8 mouse cellular contexts compared by ENCODE assay signal in the genomic region with DNA sequence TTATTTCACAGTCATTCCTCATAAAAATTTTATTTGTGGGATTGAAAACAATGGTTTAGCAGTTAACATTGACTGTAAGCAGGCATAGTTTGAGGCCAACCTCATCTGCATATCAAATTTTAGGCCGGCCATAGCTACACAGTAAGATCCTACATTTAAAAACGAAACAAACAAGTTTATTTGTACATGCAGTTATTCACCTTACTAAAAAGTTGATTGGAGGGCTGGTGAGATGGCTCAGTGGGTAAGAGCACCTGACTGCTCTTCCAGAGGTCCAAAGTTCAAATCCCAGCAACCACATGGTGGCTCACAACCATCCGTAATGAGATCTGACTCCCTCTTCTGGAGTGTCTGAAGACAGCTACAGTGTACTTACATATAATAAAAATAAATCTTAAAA. TPM values are rescaled to one million over a fixed set of nuclear protein-coding genes. Genes with fewer than 3 reads are reported as not detected.
DNase-seq lines count a peak whose midpoint lies in the region; ATAC-seq and TF ChIP-seq lines count a peak whose summit lies in the region.
"Not testable (repeated sequence)": the region's sequence is repeated elsewhere in the genome, so short reads cannot be mapped to it uniquely, and the experiment has no call there.

No protein-coding gene starts in this region.

- H3K4me3 ChIP-seq in MEL (ENCODE audit: control insufficient read depth in 1 of 2, insufficient read depth in 1 of 2, low read depth in 2 of 2, low read length in 2 of 2), result peak overlapping the region; percentile 29 to 35; a peak in 3 of 4 replicates
- peak overlapping the region; percentile 19; the same call in 1 of the 2 replicates for H3K4me3 ChIP-seq in forebrain, embryonic 12.5 days (replicated peaks)
- H3K4me3 ChIP-seq in heart, embryonic 13.5 days, result peak overlapping the region; percentile 97
- H3K4me3 ChIP-seq in hindbrain, postnatal 0 days (ENCODE audit: low read length), result not testable (repeated sequence)
- H3K4me3 ChIP-seq in kidney, embryonic 15.5 days (replicated peaks), result peak overlapping the region; percentile 24; the same call in 1 of the 2 replicates
- H3K4me3 ChIP-seq in liver, embryonic 11.5 days (ENCODE audit: low read depth, low read length), result peak overlapping the region; percentile 36
- peak overlapping the region; percentile 59 for H3K4me3 ChIP-seq in megakaryocyte, embryonic 14.5 days (replicated peaks)
- peak overlapping the region; percentile 24 for H3K4me3 ChIP-seq in neural tube, embryonic 13.5 days

- TF ChIP-seq EP300 in MEL (IDR thresholded peaks at IDR 0.05; ENCODE audit: low read depth in 1 of 2, low read length in 2 of 2), result not testable (repeated sequence)

- H3K79me2 ChIP-seq in MEL (ENCODE audit: control insufficient read depth, insufficient read depth, low read length, poor library complexity), result peaks cover 42% of the 10 kb centered on the region

- not testable (repeated sequence) for H3K4me1 ChIP-seq in MEL (ENCODE audit: control insufficient read depth in 1 of 2, insufficient read depth in 2 of 2, low read length in 2 of 2); hindbrain, postnatal 0 days (ENCODE audit: insufficient read depth, low read length); liver, embryonic 11.5 days (replicated peaks; ENCODE audit: control insufficient read depth, insufficient read depth, low read length)
- peaks cover 20% of the 10 kb centered on the region for H3K4me1 ChIP-seq in forebrain, embryonic 12.5 days
- peaks cover 19% of the 10 kb centered on the region for H3K4me1 ChIP-seq in heart, embryonic 13.5 days
- peaks cover 17% of the 10 kb centered on the region for H3K4me1 ChIP-seq in kidney, embryonic 15.5 days
- H3K4me1 ChIP-seq in megakaryocyte, embryonic 14.5 days, result peaks cover 16% of the 10 kb centered on the region; the same call in 1 of the 2 replicates
- peaks cover 42% of the 10 kb centered on the region for H3K4me1 ChIP-seq in neural tube, embryonic 13.5 days (replicated peaks)

- not testable (repeated sequence) for ATAC-seq in forebrain, embryonic 12.5 days (ENCODE audit: low FRiP score); heart, embryonic 13.5 days (ENCODE audit: extremely low read depth, insufficient number of reproducible peaks, low FRiP score, low TSS enrichment); hindbrain, postnatal 0 days; kidney, embryonic 15.5 days (replicated peaks; ENCODE audit: low FRiP score); liver, embryonic 11.5 days (replicated peaks; ENCODE audit: low FRiP score); neural tube, embryonic 13.5 days (ENCODE audit: low read depth)

- not testable (repeated sequence) for H3K9me3 ChIP-seq in MEL (replicated peaks; ENCODE audit: insufficient read depth, low read length); forebrain, embryonic 12.5 days; heart, embryonic 13.5 days; hindbrain, postnatal 0 days (ENCODE audit: low read length); kidney, embryonic 15.5 days (replicated peaks); liver, embryonic 11.5 days (ENCODE audit: control insufficient read depth, low read length); megakaryocyte, embryonic 14.5 days; neural tube, embryonic 13.5 days

- TF ChIP-seq RAD21 in MEL (IDR thresholded peaks at IDR 0.05; ENCODE audit: low read depth, low read length), result not testable (repeated sequence)

- H3K9ac ChIP-seq in MEL (ENCODE audit: control insufficient read depth, low read depth, low read length, poor library complexity, severe bottlenecking), result peak overlapping the region; percentile 37; the same call in 1 of the 2 replicates
- not testable (repeated sequence) for H3K9ac ChIP-seq in forebrain, embryonic 12.5 days; heart, embryonic 13.5 days; hindbrain, postnatal 0 days (replicated peaks; ENCODE audit: low read length); kidney, embryonic 15.5 days; liver, embryonic 11.5 days (ENCODE audit: low read depth, low read length); neural tube, embryonic 13.5 days

- not testable (repeated sequence) for H3K27ac ChIP-seq in MEL (ENCODE audit: control insufficient read depth, low read depth, low read length); forebrain, embryonic 12.5 days; heart, embryonic 13.5 days (replicated peaks); hindbrain, postnatal 0 days; kidney, embryonic 15.5 days; liver, embryonic 11.5 days (ENCODE audit: low read depth, low read length); neural tube, embryonic 13.5 days (replicated peaks)

- H3K36me3 ChIP-seq in MEL (ENCODE audit: control insufficient read depth in 1 of 2, insufficient read depth in 2 of 2, low read length in 2 of 2), result peaks cover 28% of the 10 kb centered on the region in 2 experiments
- H3K36me3 ChIP-seq in forebrain, embryonic 12.5 days (replicated peaks), result peaks cover 32% of the 10 kb centered on the region
- peaks cover 48% of the 10 kb centered on the region for H3K36me3 ChIP-seq in heart, embryonic 13.5 days
- H3K36me3 ChIP-seq in hindbrain, postnatal 0 days (ENCODE audit: insufficient read depth, low read length), result not testable (repeated sequence)
- H3K36me3 ChIP-seq in kidney, embryonic 15.5 days, result peaks cover 39% of the 10 kb centered on the region
- H3K36me3 ChIP-seq in liver, embryonic 11.5 days (ENCODE audit: control insufficient read depth, insufficient read depth, low read length), result peaks cover 20% of the 10 kb centered on the region
- H3K36me3 ChIP-seq in megakaryocyte, embryonic 14.5 days (replicated peaks; ENCODE audit: low read length), result peaks cover 47% of the 10 kb centered on the region
- peaks cover 34% of the 10 kb centered on the region for H3K36me3 ChIP-seq in neural tube, embryonic 13.5 days

- 87% methylated on average over 3 of the region's 3 CpGs for WGBS in forebrain, embryonic 12.5 days
- WGBS in heart, embryonic 13.5 days, result 86% methylated on average over 3 of the region's 3 CpGs
- 81% methylated on average over 3 of the region's 3 CpGs for WGBS in hindbrain, postnatal 0 days
- WGBS in kidney, embryonic 15.5 days, result 78% methylated on average over 3 of the region's 3 CpGs
- 83% methylated on average over 3 of the region's 3 CpGs for WGBS in liver, embryonic 11.5 days
- WGBS in neural tube, embryonic 13.5 days, result 90% methylated on average over 3 of the region's 3 CpGs

- not testable (repeated sequence) for TF ChIP-seq POLR2A in MEL (IDR thresholded peaks at IDR 0.05; ENCODE audit: control insufficient read depth in 1 of 2, insufficient read depth in 1 of 2, low read depth in 1 of 2, low read length in 2 of 2, poor library complexity in 1 of 2)

- H3K4me2 ChIP-seq in forebrain, embryonic 12.5 days, result peak overlapping the region; percentile 44
- H3K4me2 ChIP-seq in heart, embryonic 13.5 days, result peak overlapping the region; percentile 87
- H3K4me2 ChIP-seq in hindbrain, postnatal 0 days (ENCODE audit: low read depth, low read length), result peak overlapping the region; percentile 98; the same call in 1 of the 2 replicates
- H3K4me2 ChIP-seq in kidney, embryonic 15.5 days, result peak overlapping the region; percentile 49
- H3K4me2 ChIP-seq in liver, embryonic 11.5 days, result peak overlapping the region; percentile 66
- peak overlapping the region; percentile 96 for H3K4me2 ChIP-seq in neural tube, embryonic 13.5 days

- TF ChIP-seq CTCF in MEL (IDR thresholded peaks at IDR 0.05 in 2 of 3, conservative IDR thresholded peaks at IDR 0.05 in 1 of 3; ENCODE audit: control insufficient read depth in 1 of 3, insufficient read depth in 1 of 3, low read depth in 2 of 3, low read length in 3 of 3, poor library complexity in 1 of 3, severe bottlenecking in 1 of 3); hindbrain, postnatal 0 days (IDR thresholded peaks at IDR 0.05; ENCODE audit: low read depth): not testable (repeated sequence)

- H3K27me3 ChIP-seq in MEL (ENCODE audit: control insufficient read depth in 1 of 2, insufficient read depth in 2 of 2, low read length in 2 of 2); forebrain, embryonic 12.5 days; heart, embryonic 13.5 days (replicated peaks); hindbrain, postnatal 0 days (ENCODE audit: insufficient read depth, low read length); kidney, embryonic 15.5 days; liver, embryonic 11.5 days (replicated peaks; ENCODE audit: control insufficient read depth, insufficient read depth, low read length); megakaryocyte, embryonic 14.5 days (replicated peaks); neural tube, embryonic 13.5 days: not testable (repeated sequence)

- peak; percentile 38 for DNase-seq in MEL (ENCODE audit: low read depth, low spot score)
- not testable (repeated sequence) for DNase-seq in hindbrain, postnatal 0 days (ENCODE audit: low spot score); liver, embryonic 11.5 days (ENCODE audit: low spot score)

RNA-seq across cellular contexts. Expression of a gene that starts 3.4 kb away (rescaled TPM):
- total RNA-seq in MEL (2012; rRNA removed), result 34.3 and 35.2 TPM in 2 replicates
- 10 to 100 TPM; 34.6 to 45.5 TPM for polyA plus RNA-seq in MEL (2012; ENCODE audit: insufficient read depth in 1 of 2, insufficient read length in 2 of 2, low read depth in 1 of 2, low replicate concordance in 2 of 2, missing spikeins in 1 of 2)
- 17.9 and 20.0 TPM in 2 replicates for polyA plus RNA-seq in forebrain, embryonic 12.5 days (2016; fragmentation: Nextera tagmentation; extraction: Ambion mirVana)
- 5.8 and 6.3 TPM in 2 replicates for polyA plus RNA-seq in heart, embryonic 13.5 days (2015; fragmentation: Nextera tagmentation; extraction: Ambion mirVana)
- total RNA-seq in hindbrain, postnatal 0 days (2014; rRNA removed), result 27.4 and 28.5 TPM in 2 replicates
- 5.8 and 6.6 TPM in 2 replicates for polyA plus RNA-seq in hindbrain, postnatal 0 days (2015; fragmentation: Nextera tagmentation; extraction: Ambion mirVana)
- 10.9 and 11.9 TPM in 2 replicates for polyA plus RNA-seq in kidney, embryonic 15.5 days (2015; fragmentation: Nextera tagmentation; extraction: Ambion mirVana)
- polyA plus RNA-seq in liver, embryonic 11.5 days (2014; fragmentation: Nextera tagmentation; extraction: Ambion mirVana), result 9.8 and 13.5 TPM in 2 replicates
- polyA plus RNA-seq in megakaryocyte, embryonic 14.5 days (2012; ENCODE audit: insufficient read depth, low replicate concordance), result 5.5 and 6.0 TPM in 2 replicates
- 9.4 and 9.6 TPM in 2 replicates for polyA plus RNA-seq in neural tube, embryonic 13.5 days (2015; fragmentation: Nextera tagmentation; extraction: Ambion mirVana)

RNA-seq across cellular contexts. Expression of a gene that starts 13.2 kb away (rescaled TPM):
- total RNA-seq in MEL (2012; rRNA removed), result 39.9 and 43.6 TPM in 2 replicates
- 100 to 1,000 TPM in 1 of 2 experiments, 10 to 100 TPM in 1; 58.6 to 122 TPM for polyA plus RNA-seq in MEL (2012; ENCODE audit: insufficient read depth in 1 of 2, insufficient read length in 2 of 2, low read depth in 1 of 2, low replicate concordance in 2 of 2, missing spikeins in 1 of 2)
- polyA plus RNA-seq in forebrain, embryonic 12.5 days (2016; fragmentation: Nextera tagmentation; extraction: Ambion mirVana), result 68.7 and 79.9 TPM in 2 replicates
- polyA plus RNA-seq in heart, embryonic 13.5 days (2015; fragmentation: Nextera tagmentation; extraction: Ambion mirVana), result 38.1 and 38.5 TPM in 2 replicates
- 32.7 and 39.5 TPM in 2 replicates for total RNA-seq in hindbrain, postnatal 0 days (2014; rRNA removed)
- 48.9 and 49.0 TPM in 2 replicates for polyA plus RNA-seq in hindbrain, postnatal 0 days (2015; fragmentation: Nextera tagmentation; extraction: Ambion mirVana)
- polyA plus RNA-seq in kidney, embryonic 15.5 days (2015; fragmentation: Nextera tagmentation; extraction: Ambion mirVana), result 66.6 and 72.8 TPM in 2 replicates
- polyA plus RNA-seq in liver, embryonic 11.5 days (2014; fragmentation: Nextera tagmentation; extraction: Ambion mirVana), result 61.1 and 61.4 TPM in 2 replicates
- polyA plus RNA-seq in megakaryocyte, embryonic 14.5 days (2012; ENCODE audit: insufficient read depth, low replicate concordance), result 6.4 and 8.2 TPM in 2 replicates
- polyA plus RNA-seq in neural tube, embryonic 13.5 days (2015; fragmentation: Nextera tagmentation; extraction: Ambion mirVana), result 60.1 and 66.1 TPM in 2 replicates

RNA-seq across cellular contexts. Expression of a gene that starts 56.1 kb away (rescaled TPM):
- total RNA-seq in MEL (2012; rRNA removed), result 4.4 and 6.0 TPM in 2 replicates
- 1 to 10 TPM in 1 of 2 experiments, not detected in 1; 10.0 TPM for polyA plus RNA-seq in MEL (2012; ENCODE audit: insufficient read depth in 1 of 2, insufficient read length in 2 of 2, low read depth in 1 of 2, low replicate concordance in 2 of 2, missing spikeins in 1 of 2)
- polyA plus RNA-seq in forebrain, embryonic 12.5 days (2016; fragmentation: Nextera tagmentation; extraction: Ambion mirVana), result 29.5 and 29.9 TPM in 2 replicates
- 10.8 and 17.2 TPM in 2 replicates for polyA plus RNA-seq in heart, embryonic 13.5 days (2015; fragmentation: Nextera tagmentation; extraction: Ambion mirVana)
- total RNA-seq in hindbrain, postnatal 0 days (2014; rRNA removed), result 15.7 and 20.9 TPM in 2 replicates
- polyA plus RNA-seq in hindbrain, postnatal 0 days (2015; fragmentation: Nextera tagmentation; extraction: Ambion mirVana), result 11.9 and 13.0 TPM in 2 replicates
- 18.0 and 20.3 TPM in 2 replicates for polyA plus RNA-seq in kidney, embryonic 15.5 days (2015; fragmentation: Nextera tagmentation; extraction: Ambion mirVana)
- 10.8 and 13.8 TPM in 2 replicates for polyA plus RNA-seq in liver, embryonic 11.5 days (2014; fragmentation: Nextera tagmentation; extraction: Ambion mirVana)
- polyA plus RNA-seq in megakaryocyte, embryonic 14.5 days (2012; ENCODE audit: insufficient read depth, low replicate concordance), result 4.7 and 7.1 TPM in 2 replicates
- 28.2 and 28.5 TPM in 2 replicates for polyA plus RNA-seq in neural tube, embryonic 13.5 days (2015; fragmentation: Nextera tagmentation; extraction: Ambion mirVana)

Comparison
In these comparisons a context has a peak if more than half of its experiments do, and no peak if none do; other contexts are left out.
1. H3K4me2 ChIP-seq: peak in every context shown above with its lines; median percentile 98 in hindbrain, postnatal 0 days; 96 in neural tube, embryonic 13.5 days; 87 in heart, embryonic 13.5 days; 66 in liver, embryonic 11.5 days; 49 in kidney, embryonic 15.5 days; 44 in forebrain, embryonic 12.5 days.